Mouse (Mus musculus): ENCODE results near the gene Pou3f1. TPM values are rescaled to one million over a fixed set of nuclear protein-coding genes. Genes with fewer than 3 reads are reported as not detected.
"Not testable (repeated sequence)": the region's sequence is repeated elsewhere in the genome, so short reads cannot be mapped to it uniquely, and the experiment has no call there.

Gene Pou3f1
- polyA plus RNA-seq, 1 experiment = 0.02 TPM

DNA sequence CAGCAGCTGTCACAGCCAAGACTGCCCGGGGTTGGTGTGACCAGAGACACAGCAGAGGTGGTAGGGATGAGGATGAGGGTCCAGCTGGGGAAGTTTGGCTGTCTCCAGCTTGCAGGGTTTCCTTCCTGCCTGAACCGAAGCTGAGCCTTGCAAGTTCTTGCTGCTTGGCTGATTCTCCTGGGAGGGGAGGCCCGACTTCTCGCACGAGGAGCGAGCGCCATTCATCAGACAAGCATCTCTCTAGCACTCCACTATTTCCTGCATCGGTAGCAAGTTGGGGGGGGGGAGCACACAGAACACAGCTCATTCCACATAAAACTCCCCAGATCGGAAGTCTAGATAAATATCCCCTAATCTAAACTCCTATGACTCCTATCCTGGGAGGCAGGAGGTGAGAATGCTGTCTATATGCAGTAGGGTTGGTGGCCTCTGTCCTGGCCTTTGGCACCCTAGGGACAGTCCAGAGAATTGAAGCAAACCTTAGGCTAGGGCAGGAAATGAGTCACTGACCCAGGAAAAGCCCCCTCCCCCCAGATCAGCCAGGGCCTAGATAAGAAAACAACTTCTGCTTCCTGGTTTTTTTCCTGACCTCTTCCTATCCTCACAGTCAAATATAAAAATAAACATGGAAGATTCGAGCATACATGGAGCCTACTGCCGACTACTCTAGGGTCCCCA lies 48.3 kb downstream of the Pou3f1 start:
- Histone ChIP-seq H3K36me3 (ENCODE audit: control insufficient read depth) (peaks cover 10% of the 10 kb centered on the region; the same call in 1 of the 2 replicates), H3K4me3 (replicated peaks) (no peak overlapping the region), H3K9me3 (ENCODE audit: control insufficient read depth, low read length) (no peaks in the 10 kb centered on the region), H3K4me1 (ENCODE audit: control insufficient read depth) (peaks cover 52% of the 10 kb centered on the region), H3K27me3 (ENCODE audit: control insufficient read depth) (peaks cover 38% of the 10 kb centered on the region)
- TF ChIP-seq GATA1 (IDR thresholded peaks at IDR 0.05; ENCODE audit: low read length) (no peak), TAL1 (IDR thresholded peaks at IDR 0.05; ENCODE audit: low read length) (no peak)

- TF ChIP-seq TAL1 (IDR thresholded peaks at IDR 0.05; ENCODE audit: low read length) = no peak
- no peak for TF ChIP-seq GATA1 (IDR thresholded peaks at IDR 0.05; ENCODE audit: low read length)
Observed at GRCm38 (mm10) chr4:124705661-124706269, 49.2 kb downstream of the Pou3f1 start.

DNA sequence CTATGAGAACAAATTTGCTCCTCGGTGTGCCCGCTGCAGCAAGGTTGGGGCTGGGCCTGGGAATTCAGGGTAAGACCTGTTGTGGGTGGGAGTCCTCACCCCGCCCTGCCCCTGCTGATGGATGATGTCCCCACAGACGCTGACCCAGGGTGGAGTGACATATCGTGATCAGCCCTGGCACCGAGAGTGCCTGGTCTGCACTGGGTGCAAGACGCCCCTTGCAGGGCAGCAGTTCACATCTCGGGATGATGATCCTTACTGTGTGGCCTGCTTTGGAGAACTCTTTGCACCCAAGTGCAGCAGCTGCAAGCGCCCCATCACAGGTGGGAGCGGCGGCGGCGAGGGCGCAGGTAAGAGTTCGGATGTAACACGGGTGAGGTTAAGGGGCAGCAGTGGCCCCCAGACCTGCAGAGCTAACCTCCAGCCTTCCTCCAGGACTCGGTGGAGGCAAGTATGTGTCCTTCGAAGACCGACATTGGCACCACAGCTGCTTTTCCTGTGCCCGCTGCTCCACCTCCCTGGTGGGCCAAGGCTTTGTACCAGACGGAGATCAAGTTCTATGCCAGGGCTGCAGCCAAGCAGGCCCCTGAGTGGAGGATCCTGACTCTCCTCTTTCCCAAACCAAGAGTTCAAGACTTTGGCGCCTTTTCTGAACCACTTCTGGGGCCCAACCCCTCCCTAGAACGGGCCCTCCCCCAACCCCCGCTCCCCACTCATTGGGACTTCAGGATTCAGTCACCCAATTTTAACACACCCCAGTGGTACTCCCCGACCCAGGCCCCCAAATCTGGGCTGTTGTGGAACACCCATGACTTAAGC lies 51.0 kb downstream of the Pou3f1 start:
- not testable (repeated sequence) for H3K9me3 ChIP-seq (ENCODE audit: control insufficient read depth, low read length); H3K36me3 ChIP-seq (ENCODE audit: control insufficient read depth); H3K4me3 ChIP-seq (replicated peaks)
- H3K27me3 ChIP-seq (ENCODE audit: control insufficient read depth) = peaks cover 18% of the 10 kb centered on the region
- H3K4me1 ChIP-seq (ENCODE audit: control insufficient read depth) = peaks cover 57% of the 10 kb centered on the region

More at GRCm38 (mm10) chr4:124705661-124706269, 49.2 kb downstream of the Pou3f1 start:
- Histone ChIP-seq H3K4me1 (ENCODE audit: control insufficient read depth) (peaks cover 52% of the 10 kb centered on the region), H3K27me3 (ENCODE audit: control insufficient read depth) (peaks cover 30% of the 10 kb centered on the region), H3K4me3 (replicated peaks) (no peak overlapping the region), H3K9me3 (ENCODE audit: control insufficient read depth, low read length) (no peaks in the 10 kb centered on the region), H3K36me3 (ENCODE audit: control insufficient read depth) (peaks cover 10% of the 10 kb centered on the region; the same call in 1 of the 2 replicates)

- not testable (repeated sequence) for H3K4me3 ChIP-seq (replicated peaks); H3K36me3 ChIP-seq (ENCODE audit: control insufficient read depth); H3K9me3 ChIP-seq (ENCODE audit: control insufficient read depth, low read length)
- Histone ChIP-seq H3K27me3 (ENCODE audit: control insufficient read depth) (peaks cover 18% of the 10 kb centered on the region), H3K4me1 (ENCODE audit: control insufficient read depth) (peaks cover 62% of the 10 kb centered on the region)
Observed at GRCm38 (mm10) chr4:124708200-124708517, 51.6 kb downstream of the Pou3f1 start.

GRCm38 (mm10) chr4:124708518-124709477 lies 52.2 kb downstream of the Pou3f1 start:
- Histone ChIP-seq H3K36me3 (ENCODE audit: control insufficient read depth) (peaks cover 10% of the 10 kb centered on the region; the same call in 1 of the 2 replicates), H3K27me3 (ENCODE audit: control insufficient read depth) (peaks cover 13% of the 10 kb centered on the region), H3K9me3 (ENCODE audit: control insufficient read depth, low read length) (no peaks in the 10 kb centered on the region), H3K4me1 (ENCODE audit: control insufficient read depth) (peaks cover 62% of the 10 kb centered on the region), H3K4me3 (replicated peaks) (peak overlapping the region; percentile 65)
- TF ChIP-seq TAL1 (IDR thresholded peaks at IDR 0.05; ENCODE audit: low read length) (no peak), GATA1 (IDR thresholded peaks at IDR 0.05; ENCODE audit: low read length) (no peak)

DNA sequence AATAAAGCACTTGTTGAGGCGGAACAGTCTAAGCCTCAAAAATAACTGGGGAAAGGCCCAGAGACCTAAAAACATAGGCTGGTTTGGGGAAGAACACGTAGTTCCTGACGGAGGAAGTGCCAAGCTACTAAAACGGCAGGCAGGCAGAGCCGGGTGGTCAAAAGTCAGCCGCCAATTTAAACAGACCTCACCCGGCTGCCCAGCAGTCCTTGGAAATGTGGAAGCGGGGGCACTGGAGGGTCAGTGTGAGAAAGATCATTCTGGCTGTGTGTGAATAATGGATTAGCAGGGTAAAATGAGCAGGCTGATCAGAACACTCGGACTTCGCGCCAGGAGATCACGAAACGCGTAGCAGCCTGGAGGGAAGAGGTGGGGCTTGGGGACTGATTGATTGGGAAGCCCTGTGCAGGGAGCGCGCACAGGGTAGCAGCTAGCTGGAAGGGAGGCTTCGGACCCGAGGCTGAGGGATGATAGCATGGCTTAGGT lies 53.4 kb downstream of the Pou3f1 start:
- peaks cover 2% of the 10 kb centered on the region for H3K27me3 ChIP-seq (ENCODE audit: control insufficient read depth)
- H3K4me1 ChIP-seq (ENCODE audit: control insufficient read depth) = peaks cover 67% of the 10 kb centered on the region
- H3K36me3 ChIP-seq (ENCODE audit: control insufficient read depth) = peaks cover 10% of the 10 kb centered on the region; the same call in 1 of the 2 replicates
- no peak for TF ChIP-seq TAL1 (IDR thresholded peaks at IDR 0.05; ENCODE audit: low read length)
- no peak for TF ChIP-seq GATA1 (IDR thresholded peaks at IDR 0.05; ENCODE audit: low read length)
- peak overlapping the region; percentile 57 for H3K4me3 ChIP-seq (replicated peaks)
- H3K9me3 ChIP-seq (ENCODE audit: control insufficient read depth, low read length) = no peaks in the 10 kb centered on the region

Other genes starting within 250 kb of the Pou3f1 start
- not detected in 2 replicates for gene 3100002H09Rik, start 46.0 kb upstream of the Pou3f1 start, polyA plus RNA-seq (2012)
- gene Utp11, start 36.8 kb downstream of the Pou3f1 start, polyA plus RNA-seq (2012) = 0.19 and 0.50 TPM in 2 replicates
- 0.05 and 0.09 TPM in 2 replicates for gene Fhl3, start 43.9 kb downstream of the Pou3f1 start, polyA plus RNA-seq (2012)
- 2.5 and 3.6 TPM in 2 replicates for gene Sf3a3, start 58.0 kb downstream of the Pou3f1 start, polyA plus RNA-seq (2012)
- gene Inpp5b, start 85.0 kb downstream of the Pou3f1 start, polyA plus RNA-seq (2012) = 1.5 and 2.5 TPM in 2 replicates
- 3.1 and 3.6 TPM in 2 replicates for gene Mtf1, start 145.3 kb downstream of the Pou3f1 start, polyA plus RNA-seq (2012)
- gene Yrdc, start 193.9 kb downstream of the Pou3f1 start, polyA plus RNA-seq (2012) = 0.76 and 1.0 TPM in 2 replicates
- 0.90 and 1.2 TPM in 2 replicates for gene 1110065P20Rik, start 194.4 kb downstream of the Pou3f1 start, polyA plus RNA-seq (2012)
- gene Maneal, start 205.4 kb downstream of the Pou3f1 start, polyA plus RNA-seq (2012) = not detected in 2 replicates
- gene Epha10, start 224.1 kb downstream of the Pou3f1 start, polyA plus RNA-seq (2012) = not detected in 2 replicates

Data from erythroblast, embryonic 14.5 days (primary cell).